Mouse (Mus musculus) urinary bladder, postnatal 25 days (tissue): ENCODE data around the gene Adgrb2.

ENCODE experiments used
- DNase-seq: peaks from one replicate; pipeline ENCODE4 v3.0.0; 2022; ENCODE audit warnings: low spot score

Adgrb2 gene

GRCm38 (mm10) chr4:129987825-129988504 lies 3.3 kb downstream of the Adgrb2 start:
- peak; percentile 36 for DNase-seq

- DNase-seq = no peak
These were observed 5.3 kb downstream of the Adgrb2 start for GRCm38 (mm10) chr4:129989925-129990324.

- DNase-seq = no peak
These were observed 8.1 kb downstream of the Adgrb2 start for GRCm38 (mm10) chr4:129992720-129993119.

- no peak for DNase-seq
These were observed 8.5 kb downstream of the Adgrb2 start for GRCm38 (mm10) chr4:129993213-129993612.

- DNase-seq = no peak
These were observed 9.4 kb downstream of the Adgrb2 start for GRCm38 (mm10) chr4:129993944-129994695.

- DNase-seq = no peak
These were observed 10.1 kb downstream of the Adgrb2 start for GRCm38 (mm10) chr4:129994728-129995127.

- DNase-seq = no peak
These were observed 10.6 kb downstream of the Adgrb2 start for GRCm38 (mm10) chr4:129995255-129995654.

GRCm38 (mm10) chr4:129996015-129996414 lies 11.3 kb downstream of the Adgrb2 start:
- DNase-seq = no peak

GRCm38 (mm10) chr4:129998124-129998523 lies 13.5 kb downstream of the Adgrb2 start:
- no peak for DNase-seq

- no peak for DNase-seq
These were observed 17.0 kb downstream of the Adgrb2 start for GRCm38 (mm10) chr4:130001710-130002109.

GRCm38 (mm10) chr4:130002157-130002556 lies 17.5 kb downstream of the Adgrb2 start:
- DNase-seq = no peak

- DNase-seq = no peak
These were observed 20.9 kb downstream of the Adgrb2 start for GRCm38 (mm10) chr4:130005593-130005992.

- no peak for DNase-seq
These were observed 21.9 kb downstream of the Adgrb2 start for GRCm38 (mm10) chr4:130006533-130006932.

- no peak for DNase-seq
These were observed 24.4 kb downstream of the Adgrb2 start for GRCm38 (mm10) chr4:130009043-130009442.

- DNase-seq = no peak
These were observed 26.1 kb downstream of the Adgrb2 start for GRCm38 (mm10) chr4:130010723-130011122.

GRCm38 (mm10) chr4:130012234-130012633 lies 27.6 kb downstream of the Adgrb2 start:
- no peak for DNase-seq

GRCm38 (mm10) chr4:130013111-130013510 lies 28.4 kb downstream of the Adgrb2 start:
- no peak for DNase-seq

- DNase-seq = no peak
These were observed 31.3 kb downstream of the Adgrb2 start for GRCm38 (mm10) chr4:130016010-130016409.

GRCm38 (mm10) chr4:130017036-130017674 lies 32.5 kb downstream of the Adgrb2 start:
- no peak for DNase-seq

GRCm38 (mm10) chr4:130022952-130023351 lies 38.3 kb downstream of the Adgrb2 start:
- DNase-seq = no peak

GRCm38 (mm10) chr4:130023511-130024231 lies 39.0 kb downstream of the Adgrb2 start:
- no peak for DNase-seq

- no peak for DNase-seq
These were observed 40.9 kb downstream of the Adgrb2 start for GRCm38 (mm10) chr4:130025544-130025943.
